Mouse (Mus musculus) myocyte (in vitro differentiated cells): ENCODE measurements at regions not wholly inside any gene's neighbourhood (a gene's known extent, or its start where the extent isn't known, plus 50 kb on each side); places are given as distances from the start of the nearest gene placed in this dataset.

ENCODE experiments used
- H3K27me3 ChIP-seq: one replicate; pipeline ENCODE4 v1.6.1; 2011; ENCODE audit not compliant: control insufficient read depth, insufficient read depth, insufficient read length
- H3K36me3 ChIP-seq: one replicate; pipeline ENCODE4 v1.6.1; 2011; ENCODE audit not compliant: control insufficient read depth, insufficient read depth
- H3K4me2 ChIP-seq: one replicate; pipeline ENCODE4 v1.6.1; 2011; ENCODE audit warnings: low read depth, control low read depth
- H3K4me3 ChIP-seq: one replicate; pipeline ENCODE4 v1.5.1; 2011; ENCODE audit warnings: mild to moderate bottlenecking, control low read depth, moderate library complexity
- H3K79me2 ChIP-seq: one replicate; pipeline ENCODE4 v1.6.1; 2011; ENCODE audit not compliant: control insufficient read depth, insufficient read depth
- H3ac ChIP-seq: one replicate; pipeline ENCODE4 v1.6.1; 2011; ENCODE audit not compliant: control insufficient read depth, insufficient read length
- CEBPB ChIP-seq: IDR thresholded peaks from 2 replicates; pipeline ENCODE4 v1.6.1; 2011; ENCODE audit warnings: mild to moderate bottlenecking, moderate library complexity; ENCODE audit not compliant: poor library complexity, insufficient read depth, severe bottlenecking
- E2F4 ChIP-seq: IDR thresholded peaks from one replicate; pipeline ENCODE4 v1.6.1; 2011; ENCODE audit warnings: mild to moderate bottlenecking, control low read depth, moderate library complexity; ENCODE audit not compliant: insufficient read depth
- MAX ChIP-seq: IDR thresholded peaks from one replicate; pipeline ENCODE4 v1.6.1; 2011; ENCODE audit warnings: low read depth, mild to moderate bottlenecking, control low read depth
- MYOD1 ChIP-seq, 3 experiments: IDR thresholded peaks; one replicate each; pipeline ENCODE4 v1.6.1; 2011; ENCODE audit warnings: control low read depth in 2 of 3, low read depth in 2 of 3, mild to moderate bottlenecking in 2 of 3, moderate library complexity in 1 of 3; ENCODE audit not compliant: insufficient read length in 2 of 3, control insufficient read depth in 1 of 3
- MYOG ChIP-seq, 3 experiments: IDR thresholded peaks; one replicate each; pipeline ENCODE4 v1.6.1; 2011; ENCODE audit warnings: control low read depth in 2 of 3, low read depth in 2 of 3, mild to moderate bottlenecking in 2 of 3; ENCODE audit not compliant: insufficient read length in 2 of 3, control insufficient read depth in 1 of 3, insufficient read depth in 1 of 3
- POLR2A ChIP-seq: IDR thresholded peaks from one replicate; pipeline ENCODE4 v1.6.1; 2011; ENCODE audit warnings: low read depth, mild to moderate bottlenecking, control low read depth, moderate library complexity; ENCODE audit not compliant: insufficient read length
- POLR2AphosphoS2 ChIP-seq: IDR thresholded peaks from one replicate; pipeline ENCODE4 v1.6.1; 2011; ENCODE audit warnings: low read depth, control low read depth; ENCODE audit not compliant: insufficient read length
- REST ChIP-seq: IDR thresholded peaks from one replicate; pipeline ENCODE4 v1.6.1; 2011; ENCODE audit warnings: mild to moderate bottlenecking, control low read depth, moderate library complexity; ENCODE audit not compliant: insufficient read depth, insufficient read length
- SRF ChIP-seq: IDR thresholded peaks from one replicate; pipeline ENCODE4 v1.6.1; 2011; ENCODE audit warnings: low read depth; ENCODE audit not compliant: control insufficient read depth, insufficient read length
- TCF12 ChIP-seq: IDR thresholded peaks from one replicate; pipeline ENCODE4 v1.6.1; 2011; ENCODE audit warnings: mild to moderate bottlenecking, control low read depth; ENCODE audit not compliant: poor library complexity, insufficient read depth, severe bottlenecking
- TCF3 ChIP-seq: IDR thresholded peaks from one replicate; pipeline ENCODE4 v1.6.1; 2011; ENCODE audit warnings: low read depth, control low read depth; ENCODE audit not compliant: insufficient read length
- USF1 ChIP-seq: IDR thresholded peaks from one replicate; pipeline ENCODE4 v1.6.1; 2011; ENCODE audit warnings: low read depth, mild to moderate bottlenecking, control low read depth, moderate library complexity

GRCm38 (mm10) chr13:37704475-37704874, 73.7 kb upstream of the Rreb1 start:
- Histone ChIP-seq H3K4me2 (no peak overlapping the region), H3K36me3 (no peaks in the 10 kb centered on the region), H3K79me2 (no peaks in the 10 kb centered on the region), H3K27me3 (no peaks in the 10 kb centered on the region), H3ac (no peak overlapping the region), H3K4me3 (no peak overlapping the region)
- TF ChIP-seq TCF12: no peak
- TF ChIP-seq CEBPB: no peak
- TF ChIP-seq USF1: no peak
- TF ChIP-seq REST: no peak

DNA sequence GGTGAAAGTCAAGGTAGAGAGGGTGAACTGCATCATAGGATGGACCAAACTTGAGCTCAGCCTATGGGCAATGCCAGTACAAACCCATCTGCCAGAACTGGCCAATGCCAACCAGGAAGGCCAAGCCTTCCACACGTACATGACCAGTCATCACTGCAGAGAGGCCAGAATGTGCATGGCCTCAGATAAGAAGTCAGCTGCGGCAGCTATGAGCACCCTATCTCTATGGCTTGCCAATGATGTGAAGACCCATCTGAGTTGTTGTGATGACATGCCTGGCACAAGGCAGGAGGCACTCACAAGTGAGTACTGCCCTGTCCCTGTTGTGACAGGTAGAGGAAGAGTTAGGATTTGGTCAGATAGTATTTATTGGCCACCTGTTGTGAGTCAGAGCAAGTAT, 72.7 kb upstream of the Rreb1 start:
- H3ac ChIP-seq: no peak overlapping the region
- no peak for TF ChIP-seq CEBPB

GRCm38 (mm10) chr13:37710913-37711312, 67.3 kb upstream of the Rreb1 start:
- H3ac ChIP-seq: no peak overlapping the region
- no peaks in the 10 kb centered on the region for H3K27me3 ChIP-seq
- H3K79me2 ChIP-seq: no peaks in the 10 kb centered on the region
- no peak for TF ChIP-seq REST
- no peak for TF ChIP-seq CEBPB
- no peak for TF ChIP-seq TCF12
- no peak overlapping the region for H3K4me3 ChIP-seq
- no peak overlapping the region for H3K4me2 ChIP-seq
- no peaks in the 10 kb centered on the region for H3K36me3 ChIP-seq

More for the DNA sequence above, 72.7 kb upstream of the Rreb1 start:
- H3K36me3 ChIP-seq: no peaks in the 10 kb centered on the region
- H3K4me3 ChIP-seq: no peak overlapping the region
- H3K79me2 ChIP-seq: no peaks in the 10 kb centered on the region
- no peak overlapping the region for H3K4me2 ChIP-seq
- no peaks in the 10 kb centered on the region for H3K27me3 ChIP-seq

- H3K27me3 ChIP-seq: no peaks in the 10 kb centered on the region
- H3K79me2 ChIP-seq: no peaks in the 10 kb centered on the region
- TF ChIP-seq CEBPB: no peak
- TF ChIP-seq POLR2A: no peak
- TF ChIP-seq TCF12: no peak
- no peak for TF ChIP-seq POLR2AphosphoS2
- no peak for TF ChIP-seq MYOG (IDR thresholded peaks at IDR 0.05; ENCODE audit: control insufficient read depth in 1 of 3, insufficient read depth in 1 of 3, insufficient read length in 2 of 3, low read depth in 2 of 3)
- no peak for TF ChIP-seq TCF3
- TF ChIP-seq MAX: no peak
- no peak for TF ChIP-seq MYOD1 (IDR thresholded peaks at IDR 0.05; ENCODE audit: control insufficient read depth in 1 of 3, insufficient read length in 2 of 3, low read depth in 2 of 3)
- TF ChIP-seq USF1: no peak
- no peak for TF ChIP-seq SRF
- H3K4me2 ChIP-seq: no peak overlapping the region
- H3ac ChIP-seq: no peak overlapping the region
- no peaks in the 10 kb centered on the region for H3K36me3 ChIP-seq
- no peak overlapping the region for H3K4me3 ChIP-seq
These were observed 65.2 kb upstream of the Rreb1 start for GRCm38 (mm10) chr13:37712908-37713496.

DNA sequence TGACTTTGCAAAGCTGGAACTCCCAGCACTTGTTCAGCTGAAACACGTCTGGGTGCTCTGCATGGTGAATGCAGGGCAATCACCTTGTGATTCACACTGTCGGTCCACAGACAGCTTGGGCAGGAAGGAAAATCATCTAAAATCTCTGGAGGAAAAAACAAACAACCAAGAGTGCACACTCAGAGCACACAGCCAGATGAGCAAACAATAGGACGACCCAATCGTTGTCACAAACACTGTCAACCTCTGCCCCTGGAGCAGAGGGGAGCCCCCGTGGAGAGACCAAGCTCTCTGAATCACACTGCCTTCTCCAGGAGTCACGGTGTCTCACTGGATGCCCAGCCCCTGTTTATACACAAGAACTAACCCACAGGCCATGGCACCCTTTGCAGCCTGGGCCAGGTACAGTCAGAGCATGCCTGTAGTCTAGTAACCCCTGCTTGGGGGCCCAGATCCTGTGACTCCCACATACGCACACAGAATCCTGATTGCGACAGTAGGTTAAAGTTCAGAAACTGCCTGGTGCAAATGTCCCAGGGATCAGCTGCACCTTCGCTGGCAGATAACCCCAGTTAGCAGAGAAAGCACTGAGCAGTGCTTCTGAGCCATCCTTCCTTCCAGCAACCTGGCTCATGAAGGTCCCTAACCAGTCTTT, 63.0 kb upstream of the Rreb1 start:
- H3K36me3 ChIP-seq: no peaks in the 10 kb centered on the region
- no peak overlapping the region for H3ac ChIP-seq
- no peak for TF ChIP-seq E2F4
- TF ChIP-seq TCF12: no peak
- no peak for TF ChIP-seq MAX
- TF ChIP-seq MYOD1 (IDR thresholded peaks at IDR 0.05; ENCODE audit: control insufficient read depth in 1 of 3, insufficient read length in 2 of 3, low read depth in 2 of 3): no peak
- no peak for TF ChIP-seq SRF
- TF ChIP-seq MYOG (IDR thresholded peaks at IDR 0.05; ENCODE audit: control insufficient read depth in 1 of 3, insufficient read depth in 1 of 3, insufficient read length in 2 of 3, low read depth in 2 of 3): no peak
- no peak for TF ChIP-seq CEBPB
- TF ChIP-seq POLR2AphosphoS2: no peak
- no peak for TF ChIP-seq POLR2A
- no peak for TF ChIP-seq REST
- no peak for TF ChIP-seq TCF3
- no peak for TF ChIP-seq USF1
- no peaks in the 10 kb centered on the region for H3K79me2 ChIP-seq
- H3K4me3 ChIP-seq: no peak overlapping the region
- no peak overlapping the region for H3K4me2 ChIP-seq
- no peaks in the 10 kb centered on the region for H3K27me3 ChIP-seq
